Mouse (Mus musculus) G1E (cell line): ENCODE data around the gene Nfe2l2.

Source experiments
- CTCF ChIP-seq: IDR thresholded peaks from 2 replicates; pipeline ENCODE4 v1.5.1; 2012; ENCODE audit warnings: low read depth, low read length, inconsistent platforms, mixed read lengths
- GATA1 ChIP-seq: IDR thresholded peaks from 2 replicates; pipeline ENCODE4 v1.6.1; 2012; ENCODE audit warnings: borderline replicate concordance, low read length, inconsistent platforms, mixed read lengths
- GATA2 ChIP-seq: IDR thresholded peaks from 2 replicates; pipeline ENCODE4 v1.6.1; 2012; ENCODE audit warnings: low read depth, low read length, inconsistent platforms, borderline replicate concordance
- POLR2AphosphoS5 ChIP-seq: IDR thresholded peaks from 2 replicates; pipeline ENCODE4 v1.6.1; 2012; ENCODE audit warnings: low read depth, low read length, inconsistent platforms; ENCODE audit not compliant: insufficient replicate concordance
- TAL1 ChIP-seq: conservative IDR thresholded peaks from 2 replicates; pipeline ENCODE4 v1.6.1; 2012; ENCODE audit warnings: low read depth, low read length, inconsistent platforms, mixed read lengths

- TF ChIP-seq CTCF: no peak
- no peak for TF ChIP-seq GATA2
- no peak for TF ChIP-seq TAL1
- no peak for TF ChIP-seq POLR2AphosphoS5
- TF ChIP-seq GATA1: no peak
These were observed 24.5 kb downstream of the Nfe2l2 start for GRCm38 (mm10) chr2:75679947-75680346.
